Mouse (Mus musculus) thymus, adult 2 months (tissue): ENCODE data around the gene Lpcat2b.

Experiments used
- CTCF ChIP-seq: fragments of 200-500 bp; IDR thresholded peaks from 2 replicates; pipeline ENCODE4 v1.5.1; 2012; ENCODE audit warnings: mild to moderate bottlenecking, control low read depth, low read length, moderate library complexity, borderline replicate concordance; ENCODE audit not compliant: control insufficient read depth, poor library complexity, insufficient read depth; ENCODE audit errors: extremely low read depth
- POLR2A ChIP-seq: fragments of 200-500 bp; IDR thresholded peaks from 2 replicates; pipeline ENCODE4 v1.6.1; 2012; ENCODE audit warnings: mild to moderate bottlenecking, low read length, control low read depth, moderate library complexity; ENCODE audit not compliant: control insufficient read depth, poor library complexity, insufficient read depth; ENCODE audit errors: extremely low read depth

DNA sequence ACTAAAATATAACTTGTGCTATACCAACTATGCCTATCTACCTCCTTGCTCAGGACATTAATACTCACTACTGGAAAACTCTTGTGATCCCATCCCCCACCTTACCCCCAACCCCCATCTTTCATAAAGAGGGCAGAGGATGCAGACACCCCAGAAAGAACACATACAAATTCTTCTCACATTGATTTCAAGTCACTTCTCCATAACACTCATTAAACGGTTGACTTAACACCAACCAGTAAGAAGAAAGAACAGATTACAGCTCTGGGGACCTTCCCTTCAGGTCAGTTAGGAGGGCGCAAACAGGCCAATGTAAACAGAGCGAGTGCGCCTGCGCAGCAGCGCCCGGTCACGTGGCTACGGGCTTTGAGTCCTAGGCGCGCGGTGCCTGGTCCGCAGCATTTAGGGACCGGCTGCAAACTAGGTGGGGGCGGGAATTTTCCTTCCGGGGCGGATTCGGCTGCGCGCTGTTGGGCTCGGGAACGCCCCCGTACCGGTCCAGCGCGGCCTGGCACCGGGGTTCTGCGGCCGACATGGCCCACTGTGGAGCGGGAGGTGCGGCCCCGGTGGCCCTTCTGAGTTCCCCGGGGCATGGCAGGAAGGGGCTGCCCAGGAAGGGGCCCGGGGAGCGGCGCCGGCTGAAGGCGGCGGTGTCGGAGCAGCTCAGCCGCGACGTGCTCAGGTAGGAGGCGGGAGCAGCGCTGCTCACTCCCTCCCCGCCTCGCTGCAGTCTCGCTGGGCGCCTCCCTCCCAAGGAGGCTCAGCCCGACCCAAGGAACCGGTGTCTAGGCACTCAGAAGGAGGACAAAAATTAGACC, 6.3 kb downstream of the Lpcat2b start, which contains the start of gene Btbd8:
- peak; percentile 32; the same call in 1 of the 2 replicates for TF ChIP-seq CTCF
- peak; percentile 34; the same call in 1 of the 2 replicates for TF ChIP-seq POLR2A
